28 mouse cellular contexts compared by ENCODE assay signal in genomic region chr7:133742530-133743325, GRCm38 (mm10). TPM values are rescaled to one million over a fixed set of nuclear protein-coding genes. Genes with fewer than 3 reads are reported as not detected.
DNase-seq lines count a peak whose midpoint lies in the region; ATAC-seq and TF ChIP-seq lines count a peak whose summit lies in the region.
"Had no signal": no experiment of that assay in that cellular context is flagged by ENCODE, and none has a peak within 500 bp of the region (broad histone marks: within the 10 kb centered on the region; RNA-seq: fewer than 3 reads in every experiment).

No protein-coding gene starts in this region.

- no peak for TF ChIP-seq CTCF in heart, adult 2 months (IDR thresholded peaks at IDR 0.05)

- no peak for TF ChIP-seq POLR2A in heart, adult 2 months (IDR thresholded peaks at IDR 0.05; ENCODE audit: insufficient read depth, low read depth, low read length)

- no peaks in the 10 kb centered on the region for H3K79me2 ChIP-seq in heart, adult 2 months (replicated peaks; ENCODE audit: control insufficient read depth, insufficient read depth, low read length)

- WGBS in forebrain, embryonic 15.5 days, result 78% methylated on average over 12 of the region's 12 CpGs
- 95% methylated on average over 12 of the region's 12 CpGs for WGBS in forebrain, embryonic 11.5 days
- 83% methylated on average over 12 of the region's 12 CpGs for WGBS in heart, embryonic 13.5 days
- WGBS in heart, adult 2 months, result 81% methylated on average over 12 of the region's 12 CpGs

- H3K4me2 ChIP-seq in forebrain, embryonic 15.5 days (replicated peaks), result no peak overlapping the region
- H3K4me2 ChIP-seq in forebrain, embryonic 11.5 days (ENCODE audit: low read depth, low read length, severe bottlenecking), result no peak overlapping the region
- H3K4me2 ChIP-seq in heart, embryonic 13.5 days, result no peak overlapping the region
- H3K4me2 ChIP-seq: embryonic facial prominence, embryonic 13.5 days; liver, embryonic 12.5 days; midbrain, embryonic 13.5 days; neural tube, embryonic 15.5 days had no signal

- no peaks in the 10 kb centered on the region for H3K27me3 ChIP-seq in forebrain, embryonic 15.5 days
- H3K27me3 ChIP-seq in forebrain, embryonic 11.5 days (ENCODE audit: control insufficient read depth, insufficient read depth, low read length), result no peaks in the 10 kb centered on the region
- H3K27me3 ChIP-seq in heart, embryonic 13.5 days (replicated peaks), result no peaks in the 10 kb centered on the region
- no peaks in the 10 kb centered on the region for H3K27me3 ChIP-seq in heart, adult 2 months (ENCODE audit: control insufficient read depth, insufficient read depth, low read length)
- H3K27me3 ChIP-seq: embryonic facial prominence, embryonic 13.5 days; liver, embryonic 12.5 days; midbrain, embryonic 13.5 days; neural tube, embryonic 15.5 days had no signal

- no peak for TF ChIP-seq EP300 in heart, adult 2 months (IDR thresholded peaks at IDR 0.05; ENCODE audit: insufficient read depth, low read depth, low read length)

- no peak overlapping the region for H3K4me3 ChIP-seq in forebrain, embryonic 15.5 days
- no peak overlapping the region for H3K4me3 ChIP-seq in forebrain, embryonic 11.5 days (ENCODE audit: low read depth, low read length)
- H3K4me3 ChIP-seq in heart, embryonic 13.5 days, result no peak overlapping the region
- H3K4me3 ChIP-seq in heart, adult 2 months, result no peak overlapping the region
- H3K4me3 ChIP-seq: embryonic facial prominence, embryonic 13.5 days; forebrain, embryonic 10.5 days; liver, embryonic 12.5 days; midbrain, embryonic 13.5 days; neural tube, embryonic 15.5 days had no signal

- no peak for ATAC-seq in forebrain, embryonic 15.5 days (replicated peaks)
- ATAC-seq in forebrain, embryonic 11.5 days (replicated peaks; ENCODE audit: low FRiP score), result no peak
- ATAC-seq in heart, embryonic 13.5 days (ENCODE audit: extremely low read depth, insufficient number of reproducible peaks, low FRiP score, low TSS enrichment), result no peak
- ATAC-seq: activated CD4-positive, CD25-positive, alpha-beta regulatory T cell, adult 4 months; CD4-positive, CD25-positive, alpha-beta regulatory T cell, adult 4 months; intestine, embryonic 16.5 days; liver, embryonic 12.5 days; liver, postnatal 0 days; midbrain, embryonic 13.5 days had no signal

- H3K9me3 ChIP-seq in forebrain, embryonic 15.5 days, result no peaks in the 10 kb centered on the region
- no peaks in the 10 kb centered on the region for H3K9me3 ChIP-seq in forebrain, embryonic 11.5 days (ENCODE audit: control insufficient read depth, low read length)
- H3K9me3 ChIP-seq in heart, embryonic 13.5 days, result no peaks in the 10 kb centered on the region
- H3K9me3 ChIP-seq: embryonic facial prominence, embryonic 13.5 days; forebrain, embryonic 10.5 days; liver, embryonic 12.5 days; midbrain, embryonic 13.5 days; neural tube, embryonic 15.5 days had no signal

- intact Hi-C loops in heart, adult 2 months (cut with DNase I), result no loop called here

- no peak for DNase-seq in forebrain, embryonic 11.5 days (ENCODE audit: low spot score)
- no peak for DNase-seq in heart, adult 2 months
- DNase-seq in lung, postnatal 10 days, result peak; percentile 25
- no peak for DNase-seq in lung, postnatal 25 days (ENCODE audit: low spot score)
- no peak for DNase-seq in left cerebral cortex, adult 18-20 months (ENCODE audit: low spot score in 2 of 2)
- DNase-seq: cerebellum, adult 18-20 months; embryo, embryonic 11 days; kidney, adult 8-10 months; kidney, postnatal 4 days; liver, postnatal 0 days; retina, postnatal 1 day; right cerebral cortex, postnatal 14 days; thymus, postnatal 4 days had no signal

- H3K9ac ChIP-seq in forebrain, embryonic 15.5 days (replicated peaks), result no peak overlapping the region
- no peak overlapping the region for H3K9ac ChIP-seq in forebrain, embryonic 11.5 days (ENCODE audit: low read length)
- H3K9ac ChIP-seq in heart, embryonic 13.5 days, result no peak overlapping the region
- H3K9ac ChIP-seq in heart, adult 2 months (ENCODE audit: low read depth, low read length), result no peak overlapping the region
- H3K9ac ChIP-seq: embryonic facial prominence, embryonic 13.5 days; liver, embryonic 12.5 days; liver, postnatal 0 days; midbrain, embryonic 13.5 days; neural tube, embryonic 15.5 days had no signal

- peaks cover 27% of the 10 kb centered on the region for H3K4me1 ChIP-seq in forebrain, embryonic 15.5 days
- no peaks in the 10 kb centered on the region for H3K4me1 ChIP-seq in forebrain, embryonic 11.5 days (replicated peaks; ENCODE audit: control insufficient read depth, insufficient read depth, low read length)
- peaks cover 51% of the 10 kb centered on the region for H3K4me1 ChIP-seq in heart, embryonic 13.5 days
- peaks cover 16% of the 10 kb centered on the region for H3K4me1 ChIP-seq in heart, adult 2 months (ENCODE audit: control insufficient read depth, insufficient read depth, low read length)
- H3K4me1 ChIP-seq: embryonic facial prominence, embryonic 13.5 days; midbrain, embryonic 13.5 days; neural tube, embryonic 15.5 days had no signal

- peaks cover 24% of the 10 kb centered on the region; the same call in 1 of the 2 replicates for H3K36me3 ChIP-seq in forebrain, embryonic 15.5 days
- H3K36me3 ChIP-seq in forebrain, embryonic 11.5 days (ENCODE audit: control insufficient read depth, insufficient read depth, low read length), result peaks cover 6% of the 10 kb centered on the region; the same call in 1 of the 2 replicates
- H3K36me3 ChIP-seq in heart, embryonic 13.5 days, result peaks cover 32% of the 10 kb centered on the region
- peaks cover 18% of the 10 kb centered on the region for H3K36me3 ChIP-seq in heart, adult 2 months (ENCODE audit: control insufficient read depth, insufficient read depth, low read length)

- peak overlapping the region; percentile 55 for H3K27ac ChIP-seq in forebrain, embryonic 15.5 days (replicated peaks)
- no peak overlapping the region for H3K27ac ChIP-seq in forebrain, embryonic 11.5 days (ENCODE audit: low read depth, low read length)
- peak overlapping the region; percentile 91 for H3K27ac ChIP-seq in heart, embryonic 13.5 days (replicated peaks)
- H3K27ac ChIP-seq in heart, adult 2 months, result no peak overlapping the region
- H3K27ac ChIP-seq: embryonic facial prominence, embryonic 13.5 days; forebrain, embryonic 10.5 days; kidney, postnatal 0 days; liver, embryonic 12.5 days; midbrain, embryonic 13.5 days had no signal

RNA-seq across cellular contexts. Expression of gene Uros, which starts 32.9 kb away (rescaled TPM):
- 52.9 and 55.3 TPM in 2 replicates for polyA plus RNA-seq in forebrain, embryonic 15.5 days (2015; fragmentation: Nextera tagmentation; extraction: Ambion mirVana)
- 37.6 and 39.0 TPM in 2 replicates for polyA plus RNA-seq in forebrain, embryonic 11.5 days (2014; fragmentation: Nextera tagmentation; extraction: Ambion mirVana)
- 29.5 and 34.2 TPM in 2 replicates for polyA plus RNA-seq in heart, embryonic 13.5 days (2015; fragmentation: Nextera tagmentation; extraction: Ambion mirVana)
- 10 to 100 TPM; 20.1 to 22.9 TPM for total RNA-seq in heart, adult 2 months (2021)
- polyA plus RNA-seq in heart, adult 2 months (2012; rRNA removed), result 22.3 and 36.4 TPM in 2 replicates
- 10 to 100 TPM; 16.1 to 18.1 TPM for total RNA-seq in left cerebral cortex, adult 18-20 months (2021)

RNA-seq across cellular contexts. Expression of gene Bccip, which starts 33.6 kb away (rescaled TPM):
- polyA plus RNA-seq in forebrain, embryonic 15.5 days (2015; fragmentation: Nextera tagmentation; extraction: Ambion mirVana), result 115 and 117 TPM in 2 replicates
- polyA plus RNA-seq in forebrain, embryonic 11.5 days (2014; fragmentation: Nextera tagmentation; extraction: Ambion mirVana), result 171 and 180 TPM in 2 replicates
- 81.7 and 88.8 TPM in 2 replicates for polyA plus RNA-seq in heart, embryonic 13.5 days (2015; fragmentation: Nextera tagmentation; extraction: Ambion mirVana)
- 10 to 100 TPM; 53.5 to 55.7 TPM for total RNA-seq in heart, adult 2 months (2021)
- polyA plus RNA-seq in heart, adult 2 months (2012; rRNA removed), result 29.4 and 49.1 TPM in 2 replicates
- 10 to 100 TPM; 61.7 to 64.5 TPM for total RNA-seq in left cerebral cortex, adult 18-20 months (2021)

RNA-seq across cellular contexts. Expression of gene Fank1, which starts 33.9 kb away (rescaled TPM):
- polyA plus RNA-seq in forebrain, embryonic 15.5 days (2015; fragmentation: Nextera tagmentation; extraction: Ambion mirVana), result 4.0 TPM in 2 replicates
- 1.5 and 1.7 TPM in 2 replicates for polyA plus RNA-seq in forebrain, embryonic 11.5 days (2014; fragmentation: Nextera tagmentation; extraction: Ambion mirVana)
- 0.11 TPM in 1 of 2 replicates, not detected in the other for polyA plus RNA-seq in heart, embryonic 13.5 days (2015; fragmentation: Nextera tagmentation; extraction: Ambion mirVana)
- total RNA-seq in heart, adult 2 months (2021), result not detected
- 0.10 and 0.32 TPM in 2 replicates for polyA plus RNA-seq in heart, adult 2 months (2012; rRNA removed)
- 1 to 10 TPM; 3.4 to 4.5 TPM for total RNA-seq in left cerebral cortex, adult 18-20 months (2021)
- total RNA-seq: gastrocnemius, adult 8-10 months; megakaryocyte-erythroid progenitor cell, adult 5-6 weeks had no signal
- polyA plus RNA-seq: activated CD4-positive, CD25-positive, alpha-beta regulatory T cell, adult 4 months; CD4-positive, CD25-positive, alpha-beta regulatory T cell, adult 4 months; heart, embryonic 14.5 days; liver, postnatal 0 days; macrophage had no signal

RNA-seq across cellular contexts. Expression of gene Dhx32, which starts 39.8 kb away (rescaled TPM):
- polyA plus RNA-seq in forebrain, embryonic 15.5 days (2015; fragmentation: Nextera tagmentation; extraction: Ambion mirVana), result 50.3 and 53.0 TPM in 2 replicates
- 75.4 and 78.6 TPM in 2 replicates for polyA plus RNA-seq in forebrain, embryonic 11.5 days (2014; fragmentation: Nextera tagmentation; extraction: Ambion mirVana)
- 27.9 and 29.4 TPM in 2 replicates for polyA plus RNA-seq in heart, embryonic 13.5 days (2015; fragmentation: Nextera tagmentation; extraction: Ambion mirVana)
- total RNA-seq in heart, adult 2 months (2021), result 10 to 100 TPM; 41.5 to 47.4 TPM
- polyA plus RNA-seq in heart, adult 2 months (2012; rRNA removed), result 27.7 and 38.9 TPM in 2 replicates
- 10 to 100 TPM; 34.4 to 36.4 TPM for total RNA-seq in left cerebral cortex, adult 18-20 months (2021)

Comparison
In these comparisons a context has a peak if more than half of its experiments do, and no peak if none do; other contexts are left out.
1. H3K27ac ChIP-seq: peak in forebrain, embryonic 15.5 days (single experiment) and heart, embryonic 13.5 days (single experiment); none in forebrain, embryonic 11.5 days (single experiment) and heart, adult 2 months (single experiment).